In genomic region chr13:55322130-55322825, GRCm38 (mm10) we compare ENCODE assay signal across 7 mouse cellular contexts. TPM values are rescaled to one million over a fixed set of nuclear protein-coding genes. Genes with fewer than 3 reads are reported as not detected.
A peak's percentile ranks its signal among the peaks of the same experiment; 100 is the strongest.
DNase-seq lines count a peak whose midpoint lies in the region; ATAC-seq lines count a peak whose summit lies in the region.

No protein-coding gene starts in this region.

- H3K4me1 ChIP-seq in limb, embryonic 11.5 days (ENCODE audit: control insufficient read depth, insufficient read depth, low read length) = peaks cover 13% of the 10 kb centered on the region; the same call in 1 of the 2 replicates
- peaks cover 21% of the 10 kb centered on the region for H3K4me1 ChIP-seq in midbrain, embryonic 11.5 days (ENCODE audit: control insufficient read depth, insufficient read depth, low read length)

- no peak overlapping the region for H3K27ac ChIP-seq in limb, embryonic 11.5 days (replicated peaks; ENCODE audit: low read depth, low read length)
- no peak overlapping the region for H3K27ac ChIP-seq in midbrain, embryonic 11.5 days (ENCODE audit: low read depth, low read length)

- no peaks in the 10 kb centered on the region for H3K27me3 ChIP-seq in limb, embryonic 11.5 days (ENCODE audit: control insufficient read depth, insufficient read depth, low read length)
- no peaks in the 10 kb centered on the region for H3K27me3 ChIP-seq in midbrain, embryonic 11.5 days (ENCODE audit: control insufficient read depth, insufficient read depth, low read length)

- intact Hi-C loops in heart, postnatal 10 days (cut with DNase I) = no loop called here

- peak overlapping the region; percentile 96 for H3K4me3 ChIP-seq in limb, embryonic 11.5 days (ENCODE audit: low read depth, low read length)
- H3K4me3 ChIP-seq in midbrain, embryonic 11.5 days (ENCODE audit: low read depth, low read length) = peak overlapping the region; percentile 89

- 1% methylated on average over 31 of the region's 31 CpGs for WGBS in limb, embryonic 11.5 days
- 1% methylated on average over 31 of the region's 31 CpGs for WGBS in midbrain, embryonic 11.5 days

- H3K36me3 ChIP-seq in limb, embryonic 11.5 days (ENCODE audit: control insufficient read depth, insufficient read depth, low read length) = peaks cover 15% of the 10 kb centered on the region
- peaks cover 22% of the 10 kb centered on the region; the same call in 1 of the 2 replicates for H3K36me3 ChIP-seq in midbrain, embryonic 11.5 days (ENCODE audit: control insufficient read depth, insufficient read depth, low read length)

- no peak for ATAC-seq in limb, embryonic 11.5 days (ENCODE audit: insufficient number of reproducible peaks, low FRiP score, low TSS enrichment, low read depth)
- ATAC-seq in midbrain, embryonic 11.5 days (ENCODE audit: low FRiP score) = no peak

- peak overlapping the region; percentile 95 for H3K4me2 ChIP-seq in limb, embryonic 11.5 days (ENCODE audit: low read depth, severe bottlenecking)
- H3K4me2 ChIP-seq in midbrain, embryonic 11.5 days = peak overlapping the region; percentile 82

- peak; percentile 63 for DNase-seq in CD4-positive, CD25-positive, alpha-beta regulatory T cell, adult 2 months (ENCODE audit: low read depth, low spot score)
- peak; percentile 81 for DNase-seq in MN1 (ENCODE audit: low spot score)
- peak; percentile 78 for DNase-seq in embryo, embryonic 11 days
- DNase-seq in heart, postnatal 10 days = peak; percentile 38 to 51
- peak; percentile 51 for DNase-seq in limb, embryonic 11.5 days (ENCODE audit: low spot score)
- DNase-seq in midbrain, embryonic 11.5 days (ENCODE audit: low spot score, missing footprints) = peak; percentile 90
- peak; percentile 56 for DNase-seq in thymus, postnatal 0 days (ENCODE audit: low spot score)

- H3K9ac ChIP-seq in limb, embryonic 11.5 days (ENCODE audit: low read length) = peak overlapping the region; percentile 91
- H3K9ac ChIP-seq in midbrain, embryonic 11.5 days (ENCODE audit: low read length) = peak overlapping the region; percentile 88

- no peaks in the 10 kb centered on the region for H3K9me3 ChIP-seq in limb, embryonic 11.5 days (ENCODE audit: control insufficient read depth, low read length)
- no peaks in the 10 kb centered on the region for H3K9me3 ChIP-seq in midbrain, embryonic 11.5 days (ENCODE audit: control insufficient read depth, low read length)

RNA-seq across cellular contexts. Expression of gene Rab24, which starts 0.5 kb away (rescaled TPM):
- 10 to 100 TPM; 40.0 to 40.2 TPM for total RNA-seq in heart, postnatal 10 days (2021)
- 90.6 and 97.4 TPM in 2 replicates for polyA plus RNA-seq in limb, embryonic 11.5 days (2014; fragmentation: Nextera tagmentation; extraction: Ambion mirVana)
- 87.9 and 88.0 TPM in 2 replicates for polyA plus RNA-seq in midbrain, embryonic 11.5 days (2014; fragmentation: Nextera tagmentation; extraction: Ambion mirVana)
- 99.1 and 105 TPM in 2 replicates for polyA plus RNA-seq in thymus, postnatal 0 days (2015; fragmentation: Nextera tagmentation; extraction: Ambion mirVana)

RNA-seq across cellular contexts. Expression of gene Prelid1, which starts 2.0 kb away (rescaled TPM):
- 100 to 1,000 TPM; 125 to 126 TPM for total RNA-seq in heart, postnatal 10 days (2021)
- 416 and 451 TPM in 2 replicates for polyA plus RNA-seq in limb, embryonic 11.5 days (2014; fragmentation: Nextera tagmentation; extraction: Ambion mirVana)
- polyA plus RNA-seq in midbrain, embryonic 11.5 days (2014; fragmentation: Nextera tagmentation; extraction: Ambion mirVana) = 404 and 434 TPM in 2 replicates
- 434 and 456 TPM in 2 replicates for polyA plus RNA-seq in thymus, postnatal 0 days (2015; fragmentation: Nextera tagmentation; extraction: Ambion mirVana)

RNA-seq across cellular contexts. Expression of gene Mxd3, which starts 7.3 kb away (rescaled TPM):
- total RNA-seq in heart, postnatal 10 days (2021) = 1 to 10 TPM; 7.0 to 7.3 TPM
- 23.7 and 28.9 TPM in 2 replicates for polyA plus RNA-seq in limb, embryonic 11.5 days (2014; fragmentation: Nextera tagmentation; extraction: Ambion mirVana)
- polyA plus RNA-seq in midbrain, embryonic 11.5 days (2014; fragmentation: Nextera tagmentation; extraction: Ambion mirVana) = 26.9 and 30.6 TPM in 2 replicates
- polyA plus RNA-seq in thymus, postnatal 0 days (2015; fragmentation: Nextera tagmentation; extraction: Ambion mirVana) = 57.9 and 66.6 TPM in 2 replicates

RNA-seq across cellular contexts. Expression of gene Lman2, which starts 40.3 kb away (rescaled TPM):
- total RNA-seq in heart, postnatal 10 days (2021) = 10 to 100 TPM; 56.7 to 58.2 TPM
- polyA plus RNA-seq in limb, embryonic 11.5 days (2014; fragmentation: Nextera tagmentation; extraction: Ambion mirVana) = 85.3 and 88.7 TPM in 2 replicates
- polyA plus RNA-seq in midbrain, embryonic 11.5 days (2014; fragmentation: Nextera tagmentation; extraction: Ambion mirVana) = 75.3 and 82.5 TPM in 2 replicates
- 94.2 and 97.1 TPM in 2 replicates for polyA plus RNA-seq in thymus, postnatal 0 days (2015; fragmentation: Nextera tagmentation; extraction: Ambion mirVana)

RNA-seq across cellular contexts. Expression of gene Rgs14, which starts 47.3 kb away (rescaled TPM):
- under 1 TPM; 0.60 to 0.74 TPM for total RNA-seq in heart, postnatal 10 days (2021)
- 0.57 and 0.97 TPM in 2 replicates for polyA plus RNA-seq in limb, embryonic 11.5 days (2014; fragmentation: Nextera tagmentation; extraction: Ambion mirVana)
- polyA plus RNA-seq in midbrain, embryonic 11.5 days (2014; fragmentation: Nextera tagmentation; extraction: Ambion mirVana) = 0.37 and 0.72 TPM in 2 replicates
- 53.6 and 62.3 TPM in 2 replicates for polyA plus RNA-seq in thymus, postnatal 0 days (2015; fragmentation: Nextera tagmentation; extraction: Ambion mirVana)
